Mouse (Mus musculus): ENCODE results near the gene Ddah1. TPM values are rescaled to one million over a fixed set of nuclear protein-coding genes. Genes with fewer than 3 reads are reported as not detected.

Gene Ddah1
- total RNA-seq (2021) = 10 to 100 TPM; 11.1 to 18.1 TPM
- long read RNA-seq, experiment 1, partial matches to known transcripts = 0 of 1 reads
- long read RNA-seq, experiment 1, other reads (novel, unspliced or antisense) = 0 of 1 reads
- long read RNA-seq, experiment 2, transcript Ddah1-201 (6 exons, 3,764 nt) = major isoform, 12 of 23 reads
- long read RNA-seq, experiment 2, partial matches to known transcripts = 6 of 23 reads
- long read RNA-seq, experiment 2, other reads (novel, unspliced or antisense) = 5 of 23 reads

GRCm38 (mm10) chr3:145758561-145759378, at the start of gene Ddah1:
Ddah1 (plus strand) TSS chr3:145758675.
- DNase-seq (ENCODE audit: low spot score in 2 of 2) = peak; percentile 28 to 33

GRCm38 (mm10) chr3:145715923-145716322, 42.6 kb upstream of the Ddah1 start:
- no peak for DNase-seq (ENCODE audit: low spot score in 2 of 2)

DNA sequence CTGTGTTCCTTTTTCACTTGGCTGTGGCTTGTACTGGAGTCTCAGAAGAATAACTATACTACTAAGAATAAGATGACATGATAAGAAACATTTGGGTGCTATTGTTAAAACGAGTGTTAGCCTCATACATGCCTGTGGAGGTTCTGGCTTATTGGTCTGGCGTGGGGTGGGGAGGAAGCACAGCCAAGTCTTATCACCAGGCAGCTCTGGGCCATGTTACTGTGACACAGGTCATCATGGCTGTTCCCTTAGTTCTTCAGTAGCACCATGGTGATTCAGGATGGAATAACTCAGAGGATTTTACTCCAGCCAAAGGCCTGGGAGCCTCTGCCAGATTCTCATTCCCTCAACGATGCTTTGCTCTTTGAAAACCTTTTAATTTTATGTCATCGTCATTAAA, 38.8 kb upstream of the Ddah1 start:
- no peak for DNase-seq (ENCODE audit: low spot score in 2 of 2)

- DNase-seq (ENCODE audit: low spot score in 2 of 2) = no peak
Measured at GRCm38 (mm10) chr3:145725078-145725477, 33.4 kb upstream of the Ddah1 start.

DNA sequence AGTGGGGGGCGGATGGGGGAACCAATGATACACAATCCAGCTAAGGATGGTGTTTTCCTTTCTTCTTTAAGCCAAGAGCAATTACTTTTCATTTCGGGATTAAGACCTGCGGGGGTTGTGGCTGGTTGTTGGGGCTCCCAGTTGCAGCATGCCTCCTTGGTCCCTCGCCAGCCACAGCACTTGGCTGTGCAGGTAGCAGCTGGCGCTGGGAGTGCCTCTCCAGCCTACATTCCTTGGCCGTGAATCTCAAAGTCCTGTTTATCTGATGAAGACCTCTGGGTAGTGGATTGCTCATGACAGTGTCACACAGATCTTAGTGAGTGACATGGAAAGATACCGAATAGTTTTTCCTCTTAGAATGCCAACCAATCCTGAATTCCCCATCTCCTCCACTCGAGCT, 30.1 kb upstream of the Ddah1 start:
- DNase-seq (ENCODE audit: low spot score in 2 of 2) = no peak

GRCm38 (mm10) chr3:145729531-145729930, 28.9 kb upstream of the Ddah1 start:
- no peak for DNase-seq (ENCODE audit: low spot score in 2 of 2)

- DNase-seq (ENCODE audit: low spot score in 2 of 2) = no peak
Measured at GRCm38 (mm10) chr3:145730092-145730491, 28.4 kb upstream of the Ddah1 start.

DNA sequence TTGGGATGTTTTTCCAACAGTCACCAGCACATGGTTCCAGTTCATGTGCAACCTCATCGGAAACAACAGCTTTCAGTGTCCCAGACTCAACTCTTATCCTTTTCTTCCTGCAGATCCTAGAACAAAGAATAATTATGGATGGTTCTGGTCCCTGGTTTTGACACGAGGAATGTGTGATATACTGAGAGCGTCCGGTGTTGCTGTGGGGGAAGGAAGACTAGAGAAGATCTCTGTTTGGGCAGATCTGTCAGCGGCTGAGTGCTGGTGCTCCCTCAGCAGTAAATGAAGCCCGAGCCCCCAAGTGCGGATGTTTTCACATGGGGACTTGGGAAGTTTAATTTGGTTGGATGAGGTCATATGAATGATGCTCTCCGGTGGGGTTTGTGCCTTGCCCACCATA, 23.6 kb upstream of the Ddah1 start:
- no peak for DNase-seq (ENCODE audit: low spot score in 2 of 2)

GRCm38 (mm10) chr3:145736562-145736961, 21.9 kb upstream of the Ddah1 start:
- no peak for DNase-seq (ENCODE audit: low spot score in 2 of 2)

DNA sequence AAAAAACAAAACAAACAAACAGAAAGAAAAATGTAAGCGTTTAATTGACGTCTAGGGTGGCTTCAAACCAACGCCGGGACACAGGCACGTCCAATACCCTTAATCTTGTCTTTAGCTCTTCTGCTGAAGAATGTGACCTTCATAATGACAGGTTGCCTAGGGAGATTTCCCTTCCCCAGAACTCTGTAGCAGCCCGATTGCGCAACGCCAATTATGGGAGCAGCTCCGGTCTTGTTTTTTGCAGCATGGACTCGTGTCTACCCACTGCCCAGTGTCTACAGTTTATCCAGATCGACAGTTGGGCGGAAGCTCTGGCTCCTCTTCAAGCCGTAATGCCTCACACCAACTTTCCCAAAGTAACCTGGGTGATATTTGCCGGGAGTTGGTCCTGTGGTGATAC, 19.8 kb upstream of the Ddah1 start:
- DNase-seq (ENCODE audit: low spot score in 2 of 2) = no peak

DNA sequence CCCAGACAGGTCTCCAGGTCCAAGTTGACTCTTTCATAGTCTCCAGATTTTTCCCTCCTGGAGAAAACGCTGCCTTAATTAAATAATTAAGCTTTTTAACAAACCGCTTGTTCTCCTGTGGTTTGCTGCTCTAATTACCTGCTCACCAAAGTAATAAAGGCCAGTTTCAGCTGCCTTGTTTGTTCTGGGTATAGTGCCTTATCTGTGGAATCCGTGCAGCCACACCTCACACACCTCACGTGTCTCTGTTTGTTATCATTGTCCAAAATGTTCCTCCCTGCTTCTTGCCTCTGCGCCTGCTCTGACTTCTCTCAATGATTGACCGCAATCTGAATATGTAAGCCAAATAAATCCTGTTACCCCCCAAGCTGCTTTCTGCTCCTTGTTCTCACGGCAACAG, 18.6 kb upstream of the Ddah1 start:
- DNase-seq (ENCODE audit: low spot score in 2 of 2) = no peak

DNA sequence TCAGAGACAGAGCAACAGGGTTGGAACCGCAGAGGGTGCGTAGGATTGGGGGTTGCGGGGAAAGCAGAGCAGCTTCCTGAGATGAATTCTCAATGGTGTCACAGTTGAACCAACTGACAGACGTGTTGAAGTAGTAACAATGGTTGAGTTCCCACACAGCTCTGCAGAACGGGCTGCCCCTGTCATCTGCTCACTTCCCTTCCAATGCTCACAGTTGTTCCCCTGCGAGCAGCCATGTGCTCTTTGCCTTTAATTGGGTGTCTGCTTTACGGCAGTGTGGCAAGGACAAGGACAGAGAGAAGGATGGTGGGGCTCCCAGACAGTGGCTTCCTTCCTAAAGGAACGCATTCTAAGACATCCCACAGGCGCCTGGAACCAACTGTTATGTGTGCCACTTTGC, 15.4 kb upstream of the Ddah1 start:
- DNase-seq (ENCODE audit: low spot score in 2 of 2) = no peak

DNA sequence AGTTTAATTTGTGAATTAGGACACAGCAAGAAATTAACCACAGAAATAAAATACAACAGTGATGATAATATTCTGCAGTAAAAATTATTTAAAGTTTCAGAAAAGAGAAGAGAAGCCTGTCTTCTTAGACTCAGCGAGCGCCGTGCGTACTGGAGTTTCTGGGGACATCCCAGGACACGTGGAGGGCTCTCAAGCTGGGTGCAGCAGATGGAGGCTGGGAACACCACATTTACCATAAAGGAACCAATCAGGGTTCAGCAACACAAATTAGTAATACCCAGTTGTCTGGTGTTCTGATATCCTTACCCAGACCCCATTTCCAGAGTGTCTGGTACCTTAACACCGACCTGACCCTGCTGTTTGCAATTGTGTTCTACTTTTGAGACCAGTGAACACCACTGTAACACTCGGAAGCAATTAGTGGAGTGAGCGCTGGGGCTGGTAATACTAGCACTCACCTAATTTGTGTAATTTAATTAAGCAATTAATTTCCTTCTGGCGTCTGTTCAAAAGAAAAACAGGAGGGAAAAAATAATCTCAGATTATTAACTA, 14.9 kb upstream of the Ddah1 start:
- no peak for DNase-seq (ENCODE audit: low spot score in 2 of 2)

DNA sequence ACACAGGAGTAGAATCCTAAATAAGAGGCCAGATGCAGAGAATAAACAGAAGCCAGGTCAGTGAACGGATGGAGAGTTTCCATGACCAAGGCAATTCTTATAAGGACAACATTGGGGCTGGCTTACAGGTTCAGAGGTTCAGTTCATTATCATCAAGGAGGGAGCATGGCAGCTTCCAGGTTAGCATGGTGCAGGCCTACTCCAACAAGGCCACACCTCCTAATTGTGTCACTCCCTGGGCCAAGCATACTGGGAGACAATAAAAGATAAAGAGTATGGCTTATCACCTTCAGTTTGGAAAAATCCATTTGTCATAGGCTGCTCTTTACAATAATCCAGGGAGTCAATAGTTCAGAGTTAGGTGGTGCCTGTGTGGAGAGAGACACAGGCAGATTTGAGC, 9.8 kb upstream of the Ddah1 start:
- DNase-seq (ENCODE audit: low spot score in 2 of 2) = no peak

DNA sequence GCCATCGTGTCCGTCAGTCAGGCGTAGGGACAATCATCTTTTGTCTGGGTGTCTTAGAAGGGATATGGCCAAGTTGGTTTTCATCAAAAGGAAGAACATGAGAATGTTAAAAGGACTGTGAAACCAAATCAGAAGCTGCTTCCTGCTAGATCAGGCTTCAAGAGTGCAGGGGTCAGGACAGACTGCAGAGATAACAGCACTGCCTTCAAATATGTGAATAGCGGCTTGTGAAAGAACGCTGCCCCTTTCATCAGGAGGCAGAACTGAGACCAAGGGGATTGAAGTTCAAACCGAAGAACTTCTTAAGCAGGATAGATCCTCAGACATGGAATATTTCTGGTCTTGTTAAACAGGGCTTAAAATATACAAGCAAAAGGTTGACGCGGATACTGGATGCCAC, 2.0 kb upstream of the Ddah1 start:
- DNase-seq (ENCODE audit: low spot score in 2 of 2) = no peak

- no peak for DNase-seq (ENCODE audit: low spot score in 2 of 2)
Measured at GRCm38 (mm10) chr3:145757177-145757576, 1.3 kb upstream of the Ddah1 start.

DNA sequence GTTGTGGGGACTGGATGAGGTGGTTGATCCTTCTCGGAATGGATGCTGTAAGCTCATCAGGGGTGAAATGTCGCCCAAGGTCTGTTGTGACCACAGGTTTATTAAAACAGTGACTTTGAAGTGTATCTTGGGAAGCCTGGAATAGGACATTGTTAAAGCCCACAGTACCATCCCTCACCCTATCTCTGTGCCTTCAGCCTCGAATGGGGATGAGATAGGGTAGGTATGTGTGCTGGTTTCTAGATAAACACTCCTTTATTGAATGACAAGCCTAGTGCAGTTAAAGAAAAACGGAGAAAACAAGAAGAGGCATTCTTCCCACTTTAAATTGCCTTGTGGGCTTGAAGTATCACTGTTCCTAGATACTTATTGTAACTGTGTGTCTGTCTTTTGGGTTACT, 631 bp upstream of the Ddah1 start:
- DNase-seq (ENCODE audit: low spot score in 2 of 2) = no peak

GRCm38 (mm10) chr3:145759379-145760209, 1.1 kb downstream of the Ddah1 start:
- DNase-seq (ENCODE audit: low spot score in 2 of 2) = no peak

GRCm38 (mm10) chr3:145760547-145760946, 2.1 kb downstream of the Ddah1 start:
- no peak for DNase-seq (ENCODE audit: low spot score in 2 of 2)

GRCm38 (mm10) chr3:145761501-145762170, 3.2 kb downstream of the Ddah1 start:
- no peak for DNase-seq (ENCODE audit: low spot score in 2 of 2)

Measured in adrenal gland, postnatal 4 days (tissue).